Mouse (Mus musculus) hindbrain, postnatal 0 days (tissue): ENCODE measurements around the gene Rab3d. TPM values are rescaled to one million over a fixed set of nuclear protein-coding genes. Genes with fewer than 3 reads are reported as not detected.

Experiments used
- ATAC-seq: fragments of 200-750 bp; cut with Nextera tagmentation; 2 replicates; pipeline ENCODE4 v1.8.0; 2017; ENCODE audit warnings: mild to moderate bottlenecking, moderate TSS enrichment, moderate library complexity
- DNase-seq: peaks from one replicate; pipeline ENCODE4 v3.0.0-alpha.2; 2015; ENCODE audit warnings: low spot score
- H3K27ac ChIP-seq: fragments of 300-500 bp; sonication (generic); 2 replicates; pipeline ENCODE4 v1.5.1; 2014; ENCODE audit warnings: mild to moderate bottlenecking
- H3K27me3 ChIP-seq: fragments of 300-500 bp; sonication (generic); 2 replicates; pipeline ENCODE4 v1.6.1; 2014; ENCODE audit warnings: low read length, mixed read lengths; ENCODE audit not compliant: insufficient read depth
- H3K36me3 ChIP-seq: fragments of 300-500 bp; sonication (generic); 2 replicates; pipeline ENCODE4 v1.6.1; 2014; ENCODE audit warnings: low read length, mixed read lengths; ENCODE audit not compliant: insufficient read depth
- H3K4me1 ChIP-seq: fragments of 300-500 bp; sonication (generic); 2 replicates; pipeline ENCODE4 v1.6.1; 2014; ENCODE audit warnings: antibody characterized with exemption, low read length, mixed read lengths; ENCODE audit not compliant: insufficient read depth
- H3K4me2 ChIP-seq: fragments of 300-500 bp; sonication (generic); 2 replicates; pipeline ENCODE4 v1.6.1; 2014; ENCODE audit warnings: low read depth, mild to moderate bottlenecking, low read length, moderate library complexity, mixed read lengths
- H3K4me3 ChIP-seq: fragments of 300-500 bp; sonication (generic); 2 replicates; pipeline ENCODE4 v1.5.1; 2014; ENCODE audit warnings: low read length
- H3K9ac ChIP-seq: fragments of 300-500 bp; sonication (generic); replicated peaks from 2 replicates; pipeline ENCODE4 v1.6.1; 2014; ENCODE audit warnings: mild to moderate bottlenecking, low read length, moderate library complexity, mixed read lengths
- H3K9me3 ChIP-seq: fragments of 300-500 bp; sonication (generic); 2 replicates; pipeline ENCODE4 v1.6.1; 2016; ENCODE audit warnings: low read length, mixed read lengths
- CTCF ChIP-seq: IDR thresholded peaks from 2 replicates; pipeline ENCODE4 v1.5.1; 2016; ENCODE audit warnings: antibody characterized with exemption, control low read depth, low read depth
- WGBS: fragments of 180-500 bp; shearing (Covaris S2); extraction: QIAGEN DNeasy Blood & Tissue Kit; methylation state at CpG from one replicate; pipeline ENCODE4 v1.1.7; 2014; 5-methylcytosine and 5-hydroxymethylcytosine counted together
- polyA plus RNA-seq: library from polyadenylated mRNA; unstranded; fragments of >200 nt; fragmentation: Nextera tagmentation; extraction: Ambion mirVana; gene quantifications from 2 replicates; pipeline ENCODE4 v1.2.1, GENCODE M21; 2015
- total RNA-seq: library from RNA; depleted of rRNA; stranded (reverse); fragments of >200 nt; gene quantifications from 2 replicates; pipeline ENCODE4 v1.2.3, GENCODE M21; 2014

Rab3d gene
- total and polyA plus RNA-seq, 2 experiments from 2014 or later, result 20.3 to 28.6 TPM

- no peak for TF ChIP-seq CTCF
- no peak for DNase-seq
- Histone ChIP-seq H3K9ac (no peak overlapping the region), H3K4me1 (peaks cover 17% of the 10 kb centered on the region), H3K4me3 (peak overlapping the region; percentile 6; the same call in 1 of the 2 replicates), H3K36me3 (no peaks in the 10 kb centered on the region), H3K27ac (no peak overlapping the region), H3K4me2 (no peak overlapping the region), H3K27me3 (peaks cover 33% of the 10 kb centered on the region), H3K9me3 (no peaks in the 10 kb centered on the region)
- no peak for ATAC-seq
- 54% methylated on average over 9 of the region's 9 CpGs for WGBS
Observed at GRCm38 (mm10) chr9:21960135-21960534, 42.1 kb upstream of the Rab3d start.

- Histone ChIP-seq H3K4me2 (no peak overlapping the region), H3K27me3 (peaks cover 33% of the 10 kb centered on the region), H3K9me3 (no peaks in the 10 kb centered on the region), H3K27ac (no peak overlapping the region), H3K4me3 (no peak overlapping the region), H3K9ac (no peak overlapping the region), H3K4me1 (peaks cover 17% of the 10 kb centered on the region), H3K36me3 (no peaks in the 10 kb centered on the region)
- DNase-seq, result no peak
- ATAC-seq, result no peak
- WGBS, result 90% methylated on average over 7 of the region's 7 CpGs
- TF ChIP-seq CTCF, result no peak
Observed at GRCm38 (mm10) chr9:21959244-21959643, 41.3 kb upstream of the Rab3d start.

- no peaks in the 10 kb centered on the region for H3K36me3 ChIP-seq
- WGBS, result 82% methylated on average over 5 of the region's 5 CpGs
- peaks cover 18% of the 10 kb centered on the region for H3K4me1 ChIP-seq
- ATAC-seq, result no peak
- no peak for TF ChIP-seq CTCF
- H3K4me3 ChIP-seq, result no peak overlapping the region
- no peak overlapping the region for H3K4me2 ChIP-seq
- H3K27ac ChIP-seq, result no peak overlapping the region
- H3K9ac ChIP-seq, result no peak overlapping the region
- H3K27me3 ChIP-seq, result peaks cover 33% of the 10 kb centered on the region
- no peak for DNase-seq
- no peaks in the 10 kb centered on the region for H3K9me3 ChIP-seq
Observed at GRCm38 (mm10) chr9:21958372-21958771, 40.4 kb upstream of the Rab3d start.

- under 1% methylated on average over 54 of the region's 54 CpGs for WGBS
Observed at GRCm38 (mm10) chr9:21955570-21956281, 37.7 kb upstream of the Rab3d start, which contains the start of gene Swsap1. TSS of gene Swsap1 (plus strand) at chr9:21955755.

GRCm38 (mm10) chr9:21955225-21955569, 37.2 kb upstream of the Rab3d start:
- 2% methylated on average over 18 of the region's 18 CpGs for WGBS
- no peaks in the 10 kb centered on the region for H3K36me3 ChIP-seq
- H3K27ac ChIP-seq, result peak overlapping the region; percentile 97
- peaks cover 8% of the 10 kb centered on the region; the same call in 1 of the 2 replicates for H3K4me1 ChIP-seq
- no peak for DNase-seq
- peak; percentile 57 for TF ChIP-seq CTCF
- H3K9me3 ChIP-seq, result no peaks in the 10 kb centered on the region
- ATAC-seq, result peak; percentile 60
- peak overlapping the region; percentile 62 for H3K4me3 ChIP-seq
- H3K27me3 ChIP-seq, result peaks cover 7% of the 10 kb centered on the region; the same call in 1 of the 2 replicates
- peak overlapping the region; percentile 64 for H3K4me2 ChIP-seq
- peak overlapping the region; percentile 76 for H3K9ac ChIP-seq

More at GRCm38 (mm10) chr9:21955570-21956281, 37.7 kb upstream of the Rab3d start, which contains the start of gene Swsap1:
- Histone ChIP-seq H3K4me2 (peak within 1 kb of the TSS; percentile 64), H3K4me1 (peaks cover 8% of the 10 kb centered on the region; the same call in 1 of the 2 replicates), H3K9ac (peak within 1 kb of the TSS; percentile 76), H3K9me3 (no peaks in the 10 kb centered on the region), H3K4me3 (peak within 1 kb of the TSS; percentile 62), H3K36me3 (no peaks in the 10 kb centered on the region), H3K27me3 (peaks cover 8% of the 10 kb centered on the region), H3K27ac (peak within 1 kb of the TSS; percentile 97)
- ATAC-seq, result peak; percentile 97
- DNase-seq, result peak; percentile 98
- TF ChIP-seq CTCF, result no peak

- Histone ChIP-seq H3K9ac (no peak overlapping the region), H3K27ac (no peak overlapping the region), H3K9me3 (no peaks in the 10 kb centered on the region), H3K27me3 (peaks cover 4% of the 10 kb centered on the region; the same call in 1 of the 2 replicates), H3K4me3 (no peak overlapping the region), H3K4me2 (peak overlapping the region; percentile 64; the same call in 1 of the 2 replicates), H3K4me1 (peaks cover 8% of the 10 kb centered on the region; the same call in 1 of the 2 replicates), H3K36me3 (no peaks in the 10 kb centered on the region)
- DNase-seq (no peak), ATAC-seq (no peak)
- TF ChIP-seq CTCF, result no peak
- 73% methylated on average over 3 of the region's 3 CpGs for WGBS
Observed at GRCm38 (mm10) chr9:21954635-21955034, 36.6 kb upstream of the Rab3d start.

GRCm38 (mm10) chr9:21953600-21953999, 35.6 kb upstream of the Rab3d start:
- Histone ChIP-seq H3K4me1 (peaks cover 8% of the 10 kb centered on the region; the same call in 1 of the 2 replicates), H3K4me2 (no peak overlapping the region), H3K9me3 (no peaks in the 10 kb centered on the region), H3K27me3 (no peaks in the 10 kb centered on the region), H3K27ac (peak overlapping the region; percentile 3; the same call in 1 of the 2 replicates), H3K36me3 (no peaks in the 10 kb centered on the region), H3K9ac (no peak overlapping the region), H3K4me3 (no peak overlapping the region)
- DNase-seq (peak; percentile 82), ATAC-seq (no peak)
- WGBS, result 8% methylated on average over 3 of the region's 3 CpGs
- no peak for TF ChIP-seq CTCF
